Mouse (Mus musculus) heart, adult 2 months (tissue): ENCODE data around the gene Hdac4.

Experiments used
- CTCF ChIP-seq: fragments of 200-600 bp; IDR thresholded peaks from 2 replicates; pipeline ENCODE4 v1.8.1; 2022; ENCODE audit warnings: antibody characterized with exemption, mild to moderate bottlenecking, moderate library complexity
- POLR2A ChIP-seq: fragments of 200-500 bp; IDR thresholded peaks from 2 replicates; pipeline ENCODE4 v1.6.1; 2011; ENCODE audit warnings: mild to moderate bottlenecking, low read depth, low read length, control low read depth; ENCODE audit not compliant: insufficient read depth

DNA sequence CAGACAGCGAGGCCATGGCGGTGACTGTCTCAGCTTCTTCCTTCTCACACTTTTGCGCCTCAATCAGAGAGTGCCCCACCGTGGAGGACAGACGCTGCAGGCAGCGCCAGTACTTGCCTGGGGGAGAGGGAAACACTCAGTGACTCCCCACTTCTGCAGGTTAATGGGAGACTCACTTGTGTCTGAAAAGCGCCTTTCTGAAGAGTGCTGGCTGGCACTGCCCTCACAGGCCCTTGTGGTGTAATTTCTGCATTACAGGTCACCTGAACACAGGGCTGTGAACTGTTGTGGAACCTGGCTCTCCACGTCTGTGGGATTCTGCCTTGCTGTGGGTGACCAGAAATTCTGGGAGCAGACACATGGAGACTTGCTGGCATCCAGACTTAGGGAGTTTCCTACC lies 261.8 kb downstream of the Hdac4 start:
- TF ChIP-seq CTCF: no peak
- TF ChIP-seq POLR2A: no peak
